Mouse (Mus musculus) thymus, adult 18-20 months (tissue): ENCODE results near the gene Parva.

ENCODE experiments used
- DNase-seq, 2 experiments: peaks; one replicate each; pipeline ENCODE4 v3.0.0; 2022; ENCODE audit warnings: mixed read lengths in 2 of 2

Gene Parva

DNA sequence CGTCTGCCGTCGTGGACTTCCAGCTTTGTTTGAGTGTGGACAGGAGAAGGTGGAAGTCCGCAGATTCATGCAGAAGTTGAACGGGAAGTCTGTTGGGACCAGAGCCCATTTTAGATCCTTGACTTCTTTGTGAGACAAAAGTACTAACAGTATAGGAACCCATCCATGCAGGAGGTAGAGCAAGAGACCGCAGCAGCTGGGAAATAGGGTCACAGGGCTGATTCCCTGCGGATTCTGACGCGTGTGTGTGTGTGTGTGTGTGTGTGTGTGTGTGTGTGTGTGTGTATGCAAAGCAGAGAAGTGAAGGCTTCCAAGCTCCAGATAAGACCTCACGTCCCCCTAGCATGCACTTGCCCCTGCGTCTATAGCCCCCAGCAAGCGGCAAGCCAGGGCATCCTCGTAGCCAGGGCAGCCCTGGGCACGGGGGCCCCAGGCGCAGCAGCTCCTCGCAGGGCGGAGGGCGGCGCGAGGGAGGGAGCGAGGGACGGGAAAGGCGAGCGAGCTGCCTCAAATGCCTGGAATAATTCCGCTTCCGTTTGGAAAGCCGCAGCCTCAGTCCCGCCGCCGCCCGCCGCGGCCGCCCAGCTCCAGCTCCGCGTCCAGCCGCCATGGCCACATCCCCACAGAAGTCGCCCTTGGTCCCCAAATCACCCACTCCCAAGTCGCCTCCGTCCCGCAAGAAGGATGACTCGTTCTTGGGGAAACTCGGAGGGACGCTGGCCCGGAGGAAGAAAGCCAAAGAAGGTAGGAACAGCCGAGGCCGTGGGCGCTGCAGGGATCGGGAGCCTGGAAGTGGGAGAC is at the start of gene Parva:
Gene Parva (plus strand): TSS at position 149 of the 801 bp plus-strand sequence.
- DNase-seq, result no peak

DNA sequence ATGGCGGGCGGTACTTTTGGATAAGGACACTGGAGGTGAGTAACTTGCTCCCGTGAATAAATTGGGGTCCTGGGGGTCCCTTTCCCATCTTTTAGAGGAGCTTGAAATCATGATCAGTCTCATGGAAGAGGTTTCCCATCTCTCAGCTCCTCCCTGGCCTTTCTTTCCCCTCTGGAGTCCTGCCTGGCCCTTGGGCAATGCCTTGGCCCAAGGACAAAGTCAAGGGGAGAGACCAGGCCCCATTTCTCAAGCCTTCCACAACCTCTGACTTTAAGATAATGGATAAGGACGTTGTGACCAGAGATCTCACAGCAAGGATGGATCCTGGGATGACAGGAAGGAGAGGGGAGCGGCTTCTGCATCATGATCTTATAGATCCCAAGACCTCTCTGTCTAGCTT is 49.2 kb upstream of the Parva start:
- no peak for DNase-seq

DNA sequence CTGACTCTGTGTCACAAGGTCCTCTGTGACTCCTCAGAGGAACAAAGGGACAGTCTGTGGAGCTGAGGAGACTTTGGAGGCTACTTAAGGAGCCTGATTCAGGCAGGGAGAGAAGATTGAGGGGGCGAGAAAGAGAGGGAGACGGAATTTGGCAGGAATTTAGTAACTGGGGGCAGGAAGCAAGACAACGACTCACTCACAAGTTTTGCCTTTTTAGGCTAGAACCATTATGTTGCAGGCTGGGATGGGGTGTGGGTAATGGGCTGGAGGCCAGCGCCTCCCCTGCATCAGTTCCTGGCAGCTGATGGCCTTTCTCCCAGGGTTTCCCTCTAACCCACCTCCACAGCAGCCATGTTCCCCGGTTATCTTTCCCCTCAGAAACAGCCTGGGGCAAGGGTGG is 48.8 kb upstream of the Parva start:
- DNase-seq, result no peak

DNA sequence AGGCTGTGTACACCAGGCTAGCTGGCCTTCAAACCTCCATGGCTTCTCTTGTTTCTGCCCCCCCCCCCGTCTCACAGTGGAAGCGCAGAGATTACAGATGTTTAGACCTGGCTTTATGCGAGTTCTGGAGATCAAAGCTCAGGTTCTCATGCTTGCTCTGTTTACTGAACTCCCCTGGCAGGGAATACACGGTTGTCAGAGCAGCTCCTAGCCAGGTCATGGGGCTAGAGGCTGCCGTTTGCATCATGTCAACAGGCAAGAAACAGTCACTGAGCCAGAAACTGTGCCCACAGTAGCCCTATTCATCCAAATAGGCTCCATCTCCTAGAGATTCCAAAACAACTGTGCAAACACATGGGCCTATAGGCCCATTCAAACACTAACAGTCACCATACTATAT is 40.8 kb upstream of the Parva start:
- DNase-seq, result no peak

DNA sequence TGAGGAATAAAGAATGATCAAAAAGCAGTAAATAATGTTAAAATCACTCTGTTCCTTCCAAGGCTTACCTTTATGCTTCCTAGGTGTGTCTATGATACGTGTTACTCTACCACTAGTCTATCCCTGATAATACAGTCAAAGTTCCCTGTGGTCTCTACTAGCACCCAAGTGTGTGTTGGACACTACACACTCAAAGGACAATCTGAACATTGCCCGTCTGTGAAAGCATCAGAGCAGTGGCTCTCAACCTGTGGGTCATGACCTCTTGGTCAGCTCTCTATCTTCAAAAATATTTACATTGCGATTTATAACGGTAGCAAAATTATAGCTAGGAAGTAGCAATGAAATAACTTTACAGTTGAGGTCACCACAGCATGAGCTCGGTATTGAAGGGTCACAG is 39.4 kb upstream of the Parva start:
- no peak for DNase-seq

DNA sequence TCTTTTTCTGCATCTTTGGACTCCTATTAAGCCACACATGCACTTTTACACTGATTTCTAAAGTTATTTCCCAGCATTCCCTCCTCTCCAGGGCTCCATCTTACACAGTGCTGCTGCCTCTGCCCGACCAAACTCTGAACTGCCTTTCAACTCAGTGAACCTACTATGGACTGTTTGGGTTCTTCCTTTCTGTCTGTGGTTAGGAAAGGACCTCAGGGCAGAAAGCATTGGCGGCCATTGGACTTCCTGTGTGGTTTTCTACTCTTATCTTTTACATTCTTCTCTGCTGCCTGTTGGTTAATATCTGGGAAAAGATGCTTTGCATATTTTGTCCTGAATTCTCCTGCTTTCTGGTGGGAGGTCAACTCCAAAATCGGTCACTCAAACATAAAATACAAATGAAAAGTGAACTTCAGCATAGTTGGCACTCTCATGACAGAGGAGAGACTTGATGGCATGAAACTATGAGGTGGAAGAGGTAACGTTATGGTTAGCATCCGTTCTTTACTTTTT is 38.9 kb upstream of the Parva start:
- no peak for DNase-seq

DNA sequence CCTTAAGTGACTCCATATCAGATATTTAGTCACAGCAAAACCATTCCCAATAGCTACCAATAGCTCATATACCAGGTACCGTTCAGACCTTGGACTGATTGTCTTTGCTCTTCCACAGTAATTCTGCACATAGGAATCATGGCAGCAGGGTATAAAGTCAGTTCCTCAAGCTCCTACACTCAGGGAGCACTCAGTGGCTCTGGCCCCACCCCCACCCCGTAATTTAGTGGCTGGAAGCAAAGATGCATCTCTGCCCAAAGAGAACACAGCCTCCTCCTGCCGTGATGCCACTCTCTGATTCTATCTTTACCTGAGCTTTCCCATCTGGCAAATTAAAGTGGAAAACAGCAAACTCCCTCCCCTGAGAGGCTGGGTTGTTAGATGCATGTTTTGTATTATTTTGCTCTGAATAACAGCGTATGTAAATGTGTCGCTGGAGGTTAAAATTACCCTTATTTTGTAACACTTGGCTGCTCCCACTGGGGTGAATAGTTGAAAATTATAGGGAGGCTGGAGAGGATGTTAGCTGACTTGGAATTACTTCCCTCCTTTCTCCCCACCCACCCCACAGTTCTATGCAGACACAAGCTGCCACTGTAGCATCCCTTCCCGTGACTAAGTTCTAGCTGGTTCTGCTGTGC is 37.6 kb upstream of the Parva start:
- DNase-seq, result no peak

DNA sequence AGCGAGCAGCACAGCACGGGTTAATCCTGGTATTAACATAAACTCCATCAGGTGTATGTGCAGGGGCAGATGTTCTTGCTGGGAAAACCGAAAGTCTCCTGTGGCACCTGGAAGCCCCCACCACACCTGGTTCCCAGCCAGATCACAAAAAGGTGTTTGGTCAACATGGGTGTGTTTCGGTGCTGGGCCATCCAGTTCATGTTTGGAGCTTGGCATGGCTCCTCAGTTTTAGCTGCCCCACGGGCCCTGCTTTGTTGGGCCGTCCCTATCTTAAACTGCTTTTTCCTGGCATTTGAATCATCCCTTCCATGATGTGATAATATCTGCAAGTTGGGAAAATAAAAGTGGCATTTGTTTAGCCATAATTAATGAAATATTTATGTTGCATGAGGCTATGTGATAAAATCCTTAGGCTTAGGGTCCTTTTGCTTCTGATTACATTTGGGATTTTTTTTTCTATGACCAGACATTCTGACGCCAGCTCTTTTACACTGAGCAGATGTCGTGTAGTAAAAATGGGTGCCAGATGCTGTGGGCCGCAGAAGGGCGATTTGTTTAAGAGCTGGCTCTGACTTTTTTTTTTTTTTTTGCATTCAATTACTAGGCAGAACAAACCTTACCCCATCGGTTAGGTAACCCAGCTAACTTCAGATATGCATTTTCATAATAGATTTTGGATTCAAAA is 36.9 kb upstream of the Parva start:
- DNase-seq, result no peak

DNA sequence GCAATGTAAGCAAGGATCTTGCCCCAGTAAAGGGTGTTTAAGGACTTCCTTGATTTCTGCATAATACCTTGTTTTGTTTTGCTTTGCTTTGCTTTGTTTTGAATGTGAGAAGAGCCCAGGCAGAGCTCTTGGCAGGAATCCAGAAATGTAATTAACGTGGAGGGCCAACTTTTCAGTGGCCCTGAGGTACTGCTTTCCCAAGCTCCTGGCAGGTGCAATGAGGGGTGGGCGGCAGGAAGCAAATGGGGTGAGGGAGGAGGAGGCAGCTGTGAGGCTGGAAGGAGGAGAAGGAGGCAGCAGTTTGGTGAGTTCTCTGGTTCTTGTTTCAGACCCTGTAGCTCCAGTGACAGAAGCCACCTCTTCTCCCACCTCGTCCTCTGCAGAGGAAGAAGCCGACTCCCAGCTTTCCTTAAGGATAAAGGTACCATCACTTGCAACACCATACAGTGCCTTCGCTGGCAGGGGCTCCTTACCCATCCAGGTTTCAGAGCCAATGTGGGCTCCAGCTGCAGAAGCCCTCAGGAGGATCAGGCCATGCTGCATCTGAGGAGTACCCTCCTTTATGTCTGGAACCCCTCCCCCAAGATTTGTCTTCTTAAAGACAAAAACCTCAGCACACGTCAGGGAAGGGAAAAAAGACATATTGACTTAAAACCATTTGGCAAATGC is 36.2 kb upstream of the Parva start:
- DNase-seq, result no peak

DNA sequence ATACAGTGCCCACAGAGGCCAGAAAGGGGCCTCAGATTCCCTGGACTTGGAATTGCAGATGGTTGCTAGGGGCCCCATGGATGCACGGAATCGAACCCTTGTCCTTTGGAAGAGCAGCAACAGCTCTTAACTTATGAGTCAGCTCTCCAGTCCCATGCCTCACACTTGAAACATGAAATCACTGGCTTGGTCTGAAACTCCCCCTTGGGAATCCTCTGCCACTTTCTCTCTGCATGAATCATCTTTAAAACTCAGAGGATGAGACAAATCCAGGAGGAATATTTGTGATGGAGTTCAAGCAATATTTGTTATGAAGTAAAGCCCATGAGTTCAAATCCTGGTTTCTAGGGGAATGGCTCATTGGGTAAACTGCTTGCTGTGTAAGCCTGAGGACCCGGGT is 29.5 kb upstream of the Parva start:
- no peak for DNase-seq

DNA sequence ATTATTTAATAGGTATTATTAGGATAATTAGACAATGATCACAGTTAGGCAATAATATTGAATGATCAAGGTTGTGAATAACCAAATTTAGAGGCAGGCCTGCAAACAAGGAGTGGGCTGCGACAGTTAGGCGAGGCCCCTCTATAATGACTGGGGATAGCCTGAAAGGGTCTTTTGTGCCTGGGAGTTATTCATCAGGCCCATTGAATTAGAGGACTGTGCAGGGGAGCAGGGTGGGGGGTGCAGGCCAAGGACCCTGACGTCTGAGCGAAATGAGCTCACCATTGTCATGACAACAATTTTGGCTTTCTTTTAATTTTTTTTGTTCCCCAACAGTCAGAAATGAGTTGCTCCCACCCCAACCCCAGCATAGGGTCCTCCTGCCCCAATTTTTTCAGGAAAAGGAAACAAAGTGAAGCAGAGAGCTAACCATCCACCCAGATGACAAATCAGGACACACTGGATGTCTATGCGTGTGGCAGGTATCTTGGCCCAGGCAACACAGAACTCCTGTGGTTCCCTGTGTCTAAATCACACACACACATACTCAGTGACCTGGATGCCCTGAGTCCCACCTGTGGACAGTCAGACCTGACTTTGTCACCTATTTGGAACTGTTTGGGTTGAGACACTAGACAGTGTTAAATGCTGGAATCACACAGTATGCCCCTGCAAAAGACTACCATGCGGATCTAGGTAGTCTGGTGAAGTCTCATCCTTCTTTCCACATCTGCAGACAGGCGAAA is 27.7 kb upstream of the Parva start:
- DNase-seq, result no peak

DNA sequence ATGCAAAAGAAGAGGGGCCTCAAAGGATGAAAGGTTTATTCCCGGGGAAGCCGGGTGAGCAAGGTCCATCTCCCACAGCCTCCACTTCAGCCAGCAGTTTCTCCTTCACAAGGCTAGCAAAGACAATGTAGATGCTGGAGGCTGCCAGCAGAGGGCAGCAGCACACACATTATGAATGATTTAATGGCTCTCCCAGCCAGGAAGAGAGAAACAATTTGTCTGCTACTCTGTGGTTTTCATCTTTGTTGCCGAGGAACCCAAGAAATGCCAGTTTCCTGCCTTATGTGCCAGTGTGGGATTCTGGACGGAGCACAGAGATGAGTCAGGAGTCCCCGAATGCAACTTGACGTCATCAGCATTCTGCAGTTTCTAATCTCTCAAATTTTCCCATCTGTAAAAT is 27.1 kb upstream of the Parva start:
- DNase-seq, result peak in 1 of 2 experiments; percentile 12

DNA sequence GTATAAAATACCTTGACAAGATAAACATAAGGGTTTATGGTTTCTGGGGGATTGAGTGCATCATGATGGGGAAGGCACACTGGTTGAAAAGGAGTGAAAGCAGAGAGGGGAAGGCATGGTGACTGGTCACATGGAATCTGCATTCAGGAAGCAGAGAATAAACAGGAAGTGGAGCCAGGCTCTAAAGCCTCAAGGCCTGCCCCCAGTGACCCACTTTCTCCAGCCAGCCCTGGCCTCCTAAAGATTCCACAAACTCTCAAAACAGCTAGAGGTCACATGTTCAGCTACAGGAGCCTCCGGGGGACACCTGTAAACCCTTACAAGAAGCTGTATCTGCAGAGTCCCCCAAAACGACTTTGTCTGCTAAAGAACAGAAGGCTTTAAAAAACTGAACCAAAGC is 22.2 kb upstream of the Parva start:
- DNase-seq, result no peak

DNA sequence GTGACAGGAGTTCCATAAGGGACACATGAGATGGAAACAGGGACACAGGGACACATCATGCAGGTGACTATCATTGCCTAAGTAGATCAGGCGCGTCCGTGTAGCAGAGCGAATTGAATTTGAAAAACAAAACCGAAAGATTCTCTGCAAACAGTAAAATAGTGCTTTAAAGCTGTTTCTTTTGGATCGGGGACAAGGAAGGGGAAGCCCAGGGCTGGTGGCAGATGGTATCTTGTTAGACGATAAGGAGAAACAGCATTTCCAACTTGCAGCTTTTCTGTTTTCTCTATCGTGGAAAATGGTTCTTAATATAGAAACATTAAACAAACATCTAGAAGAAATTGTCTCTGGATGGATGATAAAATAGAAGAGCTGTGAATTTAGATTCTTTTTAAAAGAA is 21.7 kb upstream of the Parva start:
- DNase-seq, result no peak

DNA sequence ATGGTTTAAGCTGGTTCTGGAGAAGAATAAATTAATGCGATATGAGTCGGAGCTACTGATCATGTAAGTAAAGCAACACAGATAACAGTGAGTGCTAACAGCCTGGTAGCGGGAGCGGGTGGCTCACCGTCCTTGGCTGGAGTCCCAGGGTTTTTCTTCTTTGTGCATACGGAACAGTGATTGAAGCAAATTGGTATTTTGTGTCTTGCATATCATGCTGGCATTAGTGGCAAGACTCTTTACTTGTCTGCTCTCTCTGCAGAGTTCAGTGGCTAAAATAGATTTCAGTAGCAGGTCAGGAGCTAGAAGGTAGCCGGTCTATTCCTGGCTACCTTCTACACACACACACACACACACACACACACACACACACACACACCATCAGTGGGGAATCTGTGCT is 19.7 kb upstream of the Parva start:
- no peak for DNase-seq

DNA sequence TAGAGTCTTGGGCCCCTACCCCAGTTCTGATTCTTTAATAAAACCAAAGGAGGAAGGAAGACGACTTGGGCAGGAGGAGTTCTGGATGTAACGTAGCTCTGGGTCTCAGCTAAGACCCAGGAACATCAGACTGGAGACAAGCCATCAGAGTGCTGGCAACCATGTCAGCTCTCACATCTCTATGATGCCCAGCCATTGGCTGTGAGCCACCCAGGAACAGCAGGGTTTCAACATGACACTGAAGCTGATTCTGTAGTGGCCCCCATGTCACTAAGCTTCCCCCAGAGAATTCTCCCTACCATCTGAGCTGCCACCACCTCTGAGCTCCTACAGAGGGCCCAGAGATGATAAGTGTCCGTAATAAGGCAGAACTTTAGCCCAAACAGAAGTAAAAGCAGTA is 17.3 kb upstream of the Parva start:
- no peak for DNase-seq

DNA sequence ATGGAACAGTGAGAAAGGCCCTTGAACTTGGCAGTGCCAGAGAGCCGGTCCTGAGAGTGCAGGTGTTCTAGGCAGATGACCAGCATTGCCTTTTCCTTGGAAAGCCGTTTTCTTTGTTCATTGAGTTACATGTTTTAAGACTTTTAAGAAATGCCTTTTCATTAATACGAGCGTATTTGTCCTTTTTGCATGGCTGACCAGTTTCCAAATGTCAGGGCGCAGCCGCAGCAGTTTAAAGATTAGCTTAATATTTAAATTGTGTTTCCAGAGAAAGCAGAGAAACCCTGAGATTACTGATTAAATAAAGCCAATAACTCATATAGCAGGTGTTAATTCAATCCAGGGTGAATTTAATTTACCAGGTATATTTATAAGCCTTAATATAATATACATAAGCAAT is 14.0 kb upstream of the Parva start:
- no peak for DNase-seq

DNA sequence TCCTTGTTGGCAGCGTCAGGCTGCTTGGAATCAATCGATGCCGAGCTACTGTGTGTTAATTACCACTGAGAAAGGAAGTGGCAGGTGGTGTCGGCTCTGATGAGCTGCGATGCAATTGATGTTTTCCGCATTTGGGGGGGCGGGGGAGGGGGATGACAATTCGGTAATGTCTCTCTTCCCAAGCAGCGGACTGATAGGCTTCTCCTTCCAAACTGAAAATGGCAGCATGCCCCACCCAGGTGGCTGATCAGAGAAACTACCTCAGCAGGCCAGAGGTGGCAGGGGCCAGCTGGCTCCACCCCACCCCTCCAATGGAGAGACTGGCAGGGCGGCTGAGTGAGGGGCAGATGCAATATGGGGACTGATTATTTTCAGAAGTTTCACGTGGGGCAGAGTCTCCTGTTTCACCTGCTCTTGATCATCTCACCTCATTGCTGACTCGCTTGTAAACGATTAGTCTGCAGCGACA is 11.2 kb upstream of the Parva start:
- DNase-seq, result no peak

DNA sequence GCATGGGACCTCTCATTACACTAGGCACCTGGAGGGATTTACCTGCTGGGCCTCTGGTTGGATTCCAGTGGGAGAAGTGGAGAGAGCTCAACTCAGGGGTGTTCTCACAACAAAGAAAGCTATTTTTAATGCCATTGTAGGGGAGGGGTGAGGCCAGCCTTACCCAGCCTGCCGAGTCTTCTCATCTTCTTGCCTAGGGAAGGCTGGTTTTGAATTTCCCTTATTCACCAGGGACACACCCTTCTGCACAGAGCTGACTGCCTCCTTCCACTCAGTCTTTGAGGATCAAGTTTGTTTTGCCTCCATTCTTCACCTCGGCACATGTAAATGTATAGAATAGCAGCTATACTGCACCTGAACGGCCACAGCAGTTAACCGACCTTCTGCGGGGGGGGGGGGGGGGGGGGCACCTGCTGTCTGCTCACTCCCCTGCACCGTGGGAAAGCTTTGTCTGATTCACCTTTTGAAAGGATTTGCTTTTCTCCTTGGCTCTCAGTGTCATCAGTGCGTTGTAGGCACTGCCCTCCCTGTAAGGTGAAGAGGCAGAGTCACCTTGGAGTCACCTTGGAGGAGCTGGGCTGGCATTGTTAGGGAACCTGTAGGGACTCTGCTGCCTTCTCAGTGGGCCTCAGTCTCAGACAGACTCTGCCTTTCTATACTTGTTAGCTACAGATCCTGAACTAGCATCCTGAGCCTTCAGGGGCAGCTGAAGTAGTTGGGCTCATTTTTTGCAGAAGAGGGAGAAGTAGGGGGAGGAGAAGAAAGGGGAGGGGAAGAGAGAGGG is 10.4 kb upstream of the Parva start:
- no peak for DNase-seq

DNA sequence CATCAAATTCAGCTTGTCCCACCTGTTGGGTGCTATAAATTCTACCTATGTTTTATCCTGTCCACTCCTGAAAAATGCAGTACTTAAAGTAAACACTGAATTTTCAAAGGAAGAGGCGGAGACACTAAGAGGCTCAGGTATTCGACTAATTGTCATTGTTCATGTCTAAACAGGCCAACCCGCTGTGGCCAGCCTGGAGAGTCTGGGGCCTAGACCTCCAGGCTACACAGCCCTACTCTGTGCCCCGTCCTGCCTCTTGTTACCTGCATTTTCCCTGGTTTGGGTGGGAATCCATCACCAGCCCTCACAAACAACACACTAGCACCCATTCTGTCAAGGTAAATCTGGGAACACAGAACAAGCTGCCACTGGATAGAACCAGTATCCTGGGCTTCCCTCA is 9.7 kb upstream of the Parva start:
- DNase-seq, result no peak

DNA sequence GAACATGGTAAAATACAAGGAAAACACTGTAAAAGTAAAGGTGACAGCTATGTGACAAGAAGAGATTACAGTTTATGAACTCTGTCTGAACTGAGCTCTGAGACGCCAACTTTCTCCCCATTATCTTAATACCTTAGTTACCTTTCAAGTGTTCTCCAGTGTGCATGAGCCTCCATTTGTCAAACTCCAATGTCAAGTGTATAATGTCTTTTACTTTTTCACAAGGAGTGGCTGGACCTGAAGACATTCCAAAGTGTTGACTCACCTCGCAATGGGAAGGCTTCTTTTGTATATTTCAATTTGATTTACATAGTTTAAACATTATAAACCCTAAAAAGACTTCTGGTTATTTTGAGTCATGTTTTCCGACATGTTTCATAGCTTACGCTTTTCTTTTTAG is 3.9 kb upstream of the Parva start:
- DNase-seq, result no peak

DNA sequence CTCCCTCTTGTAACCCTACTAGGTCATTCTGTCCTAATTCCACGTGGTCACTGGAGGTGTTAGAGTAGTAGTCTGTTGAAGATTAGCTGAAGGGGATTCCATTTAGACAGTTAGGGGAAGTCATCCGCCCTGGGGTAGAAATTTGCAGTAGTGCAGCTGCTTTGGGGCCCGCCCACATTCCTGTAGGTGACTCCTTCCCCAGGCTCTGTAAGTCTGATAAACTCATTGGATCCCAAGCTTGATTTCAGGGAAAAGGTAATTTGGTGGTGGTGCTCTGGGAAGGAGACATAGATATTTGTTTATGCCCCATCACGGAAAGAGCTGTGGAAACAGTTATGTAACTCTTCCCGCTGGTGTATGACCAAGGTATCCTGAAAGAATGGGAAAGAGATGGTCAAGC is 494 bp upstream of the Parva start:
- no peak for DNase-seq
